ENCODE assay signal across 20 mouse cellular contexts in genomic region chr17:12336073-12336868, GRCm38 (mm10). TPM values are rescaled to one million over a fixed set of nuclear protein-coding genes. Genes with fewer than 3 reads are reported as not detected.
DNase-seq lines count a peak whose midpoint lies in the region; ATAC-seq lines count a peak whose summit lies in the region.
"Had no signal": no experiment of that assay in that cellular context is flagged by ENCODE, and none has a peak within 500 bp of the region (broad histone marks: within the 10 kb centered on the region; RNA-seq: fewer than 3 reads in every experiment).

No protein-coding gene starts in this region.

- H3K9ac ChIP-seq in heart, embryonic 13.5 days, result peak overlapping the region; percentile 28; the same call in 1 of the 2 replicates
- H3K9ac ChIP-seq in heart, embryonic 16.5 days (ENCODE audit: low read length), result no peak overlapping the region
- H3K9ac ChIP-seq: forebrain, embryonic 12.5 days; hindbrain, embryonic 15.5 days; limb, embryonic 15.5 days; liver, postnatal 0 days; stomach, embryonic 15.5 days had no signal

- peaks cover 11% of the 10 kb centered on the region; the same call in 1 of the 2 replicates for H3K4me1 ChIP-seq in heart, embryonic 13.5 days
- H3K4me1 ChIP-seq in heart, embryonic 16.5 days (ENCODE audit: control insufficient read depth, insufficient read depth, low read length), result peaks cover 2% of the 10 kb centered on the region; the same call in 1 of the 2 replicates
- H3K4me1 ChIP-seq: forebrain, embryonic 12.5 days; hindbrain, embryonic 15.5 days; limb, embryonic 15.5 days had no signal

- intact Hi-C loops in heart, postnatal 14 days (cut with DNase I), result no loop called here

- no peaks in the 10 kb centered on the region for H3K27me3 ChIP-seq in heart, embryonic 13.5 days (replicated peaks)
- no peaks in the 10 kb centered on the region for H3K27me3 ChIP-seq in heart, embryonic 16.5 days (ENCODE audit: control insufficient read depth, insufficient read depth, low read length)
- H3K27me3 ChIP-seq: forebrain, embryonic 12.5 days; hindbrain, embryonic 15.5 days; limb, embryonic 15.5 days; stomach, embryonic 15.5 days had no signal

- no peak overlapping the region for H3K4me3 ChIP-seq in heart, embryonic 13.5 days
- peak overlapping the region; percentile 1; the same call in 1 of the 2 replicates for H3K4me3 ChIP-seq in heart, embryonic 16.5 days (ENCODE audit: low read length)
- H3K4me3 ChIP-seq: forebrain, embryonic 12.5 days; hindbrain, embryonic 15.5 days; limb, embryonic 15.5 days; stomach, embryonic 15.5 days had no signal

- peak overlapping the region; percentile 42 for H3K27ac ChIP-seq in heart, embryonic 13.5 days (replicated peaks)
- H3K27ac ChIP-seq in heart, embryonic 16.5 days (ENCODE audit: low read length), result peak overlapping the region; percentile 33
- H3K27ac ChIP-seq: forebrain, embryonic 12.5 days; hindbrain, embryonic 15.5 days; limb, embryonic 15.5 days; stomach, embryonic 15.5 days had no signal

- H3K4me2 ChIP-seq in heart, embryonic 13.5 days, result peak overlapping the region; percentile 9; the same call in 1 of the 2 replicates
- peak overlapping the region; percentile 43 for H3K4me2 ChIP-seq in heart, embryonic 16.5 days (ENCODE audit: low read depth, low read length)
- H3K4me2 ChIP-seq: forebrain, embryonic 12.5 days; hindbrain, embryonic 15.5 days; limb, embryonic 15.5 days; stomach, embryonic 15.5 days had no signal

- H3K36me3 ChIP-seq in heart, embryonic 13.5 days, result no peaks in the 10 kb centered on the region
- no peaks in the 10 kb centered on the region for H3K36me3 ChIP-seq in heart, embryonic 16.5 days (ENCODE audit: control insufficient read depth, insufficient read depth)
- H3K36me3 ChIP-seq: forebrain, embryonic 12.5 days; hindbrain, embryonic 15.5 days; limb, embryonic 15.5 days; stomach, embryonic 15.5 days had no signal

- 62% methylated on average over 19 of the region's 19 CpGs for WGBS in heart, embryonic 13.5 days
- 52% methylated on average over 19 of the region's 19 CpGs for WGBS in heart, embryonic 16.5 days

- DNase-seq in heart, postnatal 14 days, result no peak
- DNase-seq in kidney, adult 18-20 months, result peak; percentile 43
- peak; percentile 45 for DNase-seq in kidney, postnatal 14 days
- no peak for DNase-seq in left cerebral cortex, adult 18-20 months (ENCODE audit: low spot score in 2 of 2)
- DNase-seq in liver, result no peak
- DNase-seq: cerebellum, postnatal 14 days; liver, postnatal 0 days; lung, postnatal 14 days; thymus, postnatal 14 days had no signal

- no peaks in the 10 kb centered on the region for H3K9me3 ChIP-seq in heart, embryonic 13.5 days
- H3K9me3 ChIP-seq in heart, embryonic 16.5 days (replicated peaks; ENCODE audit: control insufficient read depth, low read length), result no peaks in the 10 kb centered on the region
- H3K9me3 ChIP-seq: forebrain, embryonic 12.5 days; hindbrain, embryonic 15.5 days; limb, embryonic 15.5 days; stomach, embryonic 15.5 days had no signal

- ATAC-seq in heart, embryonic 13.5 days (ENCODE audit: extremely low read depth, insufficient number of reproducible peaks, low FRiP score, low TSS enrichment), result no peak
- peak; percentile 84 for ATAC-seq in heart, embryonic 16.5 days (replicated peaks; ENCODE audit: extremely low read depth, insufficient read depth, low FRiP score)
- ATAC-seq: liver, postnatal 0 days; midbrain, embryonic 16.5 days had no signal

RNA-seq across cellular contexts. Expression of gene Map3k4, which starts 17.7 kb away (rescaled TPM):
- 31.8 and 34.4 TPM in 2 replicates for polyA plus RNA-seq in heart, embryonic 13.5 days (2015; fragmentation: Nextera tagmentation; extraction: Ambion mirVana)
- total RNA-seq in heart, postnatal 14 days (2021), result 10 to 100 TPM; 36.5 to 37.5 TPM
- 28.1 and 33.4 TPM in 2 replicates for polyA plus RNA-seq in heart, embryonic 16.5 days (2015; fragmentation: Nextera tagmentation; extraction: Ambion mirVana)
- total RNA-seq in left cerebral cortex, adult 18-20 months (2021), result 10 to 100 TPM; 45.9 to 50.9 TPM

RNA-seq across cellular contexts. Expression of gene Plg, which starts 42.1 kb away (rescaled TPM):
- polyA plus RNA-seq in heart, embryonic 13.5 days (2015; fragmentation: Nextera tagmentation; extraction: Ambion mirVana), result 0.62 and 5.1 TPM in 2 replicates
- not detected for total RNA-seq in heart, postnatal 14 days (2021)
- polyA plus RNA-seq in heart, embryonic 16.5 days (2015; fragmentation: Nextera tagmentation; extraction: Ambion mirVana), result 0.36 and 0.37 TPM in 2 replicates
- total RNA-seq in left cerebral cortex, adult 18-20 months (2021), result under 1 TPM in 1 of 2 experiments, not detected in 1; 0.21 TPM
- total RNA-seq: ES-E14; layer of hippocampus, postnatal 14 days; megakaryocyte-erythroid progenitor cell, adult 5-6 weeks had no signal
- polyA plus RNA-seq: gonadal fat pad, adult 2 months; midbrain, embryonic 16.5 days had no signal

Comparison
In these comparisons a context has a peak if more than half of its experiments do, and no peak if none do; other contexts are left out.
1. DNase-seq: peak in kidney, adult 18-20 months (single experiment) and kidney, postnatal 14 days (single experiment); none in heart, postnatal 14 days (0 of 2), left cerebral cortex, adult 18-20 months (0 of 2) and liver (single experiment).